Mouse (Mus musculus) embryonic stem cell, embryonic (primary cell): ENCODE measurements around the gene Kcna7.

Experiments
- CTCF ChIA-PET, 4 experiments: fragments of 300-600 bp in 2 of 4; fragments of 350-600 bp in 2 of 4; sonication (Branson Sonifier 250); formaldehyde crosslinking; loops; one replicate each; lab custom pipeline; 2022; ENCODE audit warnings: inconsistent platforms in 2 of 4; lab: Charles Lee
- POLR2A ChIA-PET, 4 experiments: fragments of 300-600 bp in 2 of 4; fragments of 350-600 bp in 2 of 4; sonication (Branson Sonifier 250); formaldehyde crosslinking; loops; one replicate each; lab custom pipeline; 2022; ENCODE audit warnings: antibody characterized with exemption in 4 of 4, inconsistent platforms in 1 of 4; lab: Charles Lee

Gene Kcna7

GRCm38 (mm10) chr7:45406157-45407156, 1.0 kb downstream of the Kcna7 start:
- CTCF ChIA-PET = interaction anchor here (0.6 to 4.9 kb wide), 35 partner anchors 9 to 395 kb away, joined by 3 to 53 read pairs (median 8); partner anchors contain the start of genes Gys1 (in 2 of the 4), Lhb (in 2 of the 4), Ruvbl2 (in 2 of the 4) and Snrnp70 (in 2 of the 4)
- POLR2A ChIA-PET = interaction anchor here (0.6 to 39.9 kb wide), 37 partner anchors 10 to 420 kb away, joined by 3 to 1478 read pairs (median 8); partner anchors contain the start of genes Snrnp70 (in 4 of the 4), Gys1 (in 2 of the 4), Lhb (in 2 of the 4) and Ppfia3 (in 2 of the 4)

GRCm38 (mm10) chr7:45407836-45408235, 2.4 kb downstream of the Kcna7 start:
- POLR2A ChIA-PET = interaction anchor here in 2 of 4 experiments (0.9 to 39.9 kb wide), 5 partner anchors 11 to 99 kb away, joined by 3 to 1478 read pairs (median 47); partner anchors contain the start of genes Ppfia3 (in 2 of the 2), Snrnp70 (in 2 of the 2), Lhb (in 1 of the 2) and Lin7b (in 1 of the 2)

GRCm38 (mm10) chr7:45408351-45408750, 2.9 kb downstream of the Kcna7 start:
- ChIA-PET CTCF (interaction anchor here in 1 of 4 experiments (1.1 to 4.9 kb wide), 2 partner anchors 26 to 67 kb away, joined by 4 to 47 read pairs; partner anchors contain the start of gene Gys1), POLR2A (interaction anchor here in 3 of 4 experiments (0.6 to 39.9 kb wide), 6 partner anchors 9 to 130 kb away, joined by 3 to 1478 read pairs (median 31); partner anchors contain the start of genes Snrnp70 (in 2 of the 3), Lhb (in 1 of the 3), Lin7b (in 1 of the 3) and Ppfia3 (in 1 of the 3))

More at GRCm38 (mm10) chr7:45407836-45408235, 2.4 kb downstream of the Kcna7 start:
- CTCF ChIA-PET = interaction anchor here in 1 of 4 experiments (1.1 to 4.9 kb wide), 2 partner anchors 27 to 67 kb away, joined by 4 to 47 read pairs; partner anchors contain the start of gene Gys1

GRCm38 (mm10) chr7:45408949-45409348, 3.5 kb downstream of the Kcna7 start:
- CTCF ChIA-PET = interaction anchor here in 3 of 4 experiments (0.6 to 1.6 kb wide), 4 partner anchors 25 to 180 kb away, joined by 3 to 5 read pairs (median 4); partner anchors contain the start of gene Gys1 (in 1 of the 3)
- POLR2A ChIA-PET = interaction anchor here in 3 of 4 experiments (0.6 to 39.9 kb wide), 8 partner anchors 9 to 129 kb away, joined by 3 to 1478 read pairs (median 4); partner anchors contain the start of genes Snrnp70 (in 2 of the 3), Lhb (in 1 of the 3), Lin7b (in 1 of the 3) and Ppfia3 (in 1 of the 3)

- ChIA-PET POLR2A (interaction anchor here in 2 of 4 experiments (0.7 to 39.9 kb wide), 8 partner anchors 10 to 110 kb away, joined by 3 to 1478 read pairs (median 4); partner anchors contain the start of genes Snrnp70 (in 2 of the 2), Lhb (in 1 of the 2), Lin7b (in 1 of the 2) and Ppfia3 (in 1 of the 2)), CTCF (interaction anchor here in 2 of 4 experiments (0.7 to 1.6 kb wide), 3 partner anchors 25 to 181 kb away, joined by 3 to 5 read pairs (median 5); partner anchors contain the start of gene Gys1 (in 1 of the 2))
These were observed 4.2 kb downstream of the Kcna7 start for GRCm38 (mm10) chr7:45409497-45410163.

GRCm38 (mm10) chr7:45412421-45412820, 7.0 kb downstream of the Kcna7 start:
- CTCF ChIA-PET = interaction anchor here in 3 of 4 experiments (0.6 to 2.1 kb wide), 4 partner anchors 7 to 112 kb away, joined by 3 to 22 read pairs (median 4); partner anchors contain the start of genes Gys1 (in 1 of the 3) and Kcna7 (in 1 of the 3)
- POLR2A ChIA-PET = interaction anchor here (0.8 to 2.1 kb wide), 20 partner anchors 7 to 320 kb away, joined by 3 to 19 read pairs (median 6); partner anchors contain the start of genes Ftl1 (in 2 of the 4), Gys1 (in 2 of the 4), Ruvbl2 (in 2 of the 4) and Kcna7 (in 1 of the 4)

GRCm38 (mm10) chr7:45413113-45413863, 7.8 kb downstream of the Kcna7 start, which contains the start of gene Ntf5:
Gene Ntf5, plus strand, starts transcription at chr7:45413695.
- POLR2A ChIA-PET = interaction anchor here (0.6 to 2.1 kb wide), 69 partner anchors 8 to 427 kb away, joined by 3 to 19 read pairs (median 4); partner anchors contain the start of genes Gys1 (in 3 of the 4), Kcna7 (in 3 of the 4), Snrnp70 (in 3 of the 4) and Ftl1 (in 2 of the 4)
- CTCF ChIA-PET = interaction anchor here (0.6 to 2.1 kb wide), 17 partner anchors 8 to 269 kb away, joined by 3 to 22 read pairs (median 4); partner anchors contain the start of genes Kcna7 (in 3 of the 4), Gys1 (in 1 of the 4), Ppfia3 (in 1 of the 4) and Snrnp70 (in 1 of the 4)

- POLR2A ChIA-PET = interaction anchor here (0.6 to 2.1 kb wide), 63 partner anchors 8 to 427 kb away, joined by 3 to 19 read pairs (median 4); partner anchors contain the start of genes Gys1 (in 3 of the 4), Kcna7 (in 3 of the 4), Ftl1 (in 2 of the 4) and Ruvbl2 (in 2 of the 4)
- CTCF ChIA-PET = interaction anchor here (0.6 to 2.1 kb wide), 14 partner anchors 9 to 268 kb away, joined by 3 to 22 read pairs (median 4); partner anchors contain the start of genes Kcna7 (in 2 of the 4), Gys1 (in 1 of the 4), Ppfia3 (in 1 of the 4) and Snrnp70 (in 1 of the 4)
These were observed 8.6 kb downstream of the Kcna7 start for GRCm38 (mm10) chr7:45413864-45414739.

GRCm38 (mm10) chr7:45414740-45415224, 9.3 kb downstream of the Kcna7 start:
- POLR2A ChIA-PET = interaction anchor here in 1 of 4 experiments (0.7 to 2.1 kb wide), 3 partner anchors 19 to 61 kb away, joined by 3 to 8 read pairs (median 4); partner anchors contain the start of gene Gys1
- CTCF ChIA-PET = interaction anchor here in 1 of 4 experiments (0.6 kb wide), 1 partner anchor 25 kb away, joined by 3 read pairs; no protein-coding TSS in a partner anchor

- ChIA-PET CTCF (interaction anchor here in 2 of 4 experiments (0.6 to 2.4 kb wide), 6 partner anchors 10 to 747 kb away, joined by 3 to 13 read pairs (median 6); partner anchors contain the start of genes Gys1 (in 2 of the 2) and Kcna7 (in 1 of the 2)), POLR2A (interaction anchor here in 3 of 4 experiments (0.6 to 8.4 kb wide), 12 partner anchors 9 to 394 kb away, joined by 3 to 114 read pairs (median 4); partner anchors contain the start of genes Gys1 (in 2 of the 3), Kcna7 (in 1 of the 3), Ppfia3 (in 1 of the 3) and Ruvbl2 (in 1 of the 3))
These were observed 10.2 kb downstream of the Kcna7 start for GRCm38 (mm10) chr7:45415636-45416035.

GRCm38 (mm10) chr7:45417962-45418492, 12.6 kb downstream of the Kcna7 start:
- CTCF ChIA-PET = interaction anchor here in 3 of 4 experiments (0.6 to 6.0 kb wide), 9 partner anchors 13 to 155 kb away, joined by 3 to 39 read pairs (median 6); partner anchors contain the start of genes Gys1 (in 2 of the 3) and Kcna7 (in 1 of the 3)
- POLR2A ChIA-PET = interaction anchor here (0.7 to 8.4 kb wide), 25 partner anchors 9 to 454 kb away, joined by 3 to 114 read pairs (median 4); partner anchors contain the start of genes Gys1 (in 3 of the 4), Snrnp70 (in 2 of the 4), Ftl1 (in 1 of the 4) and Kcna7 (in 1 of the 4)

GRCm38 (mm10) chr7:45419859-45420614, 14.6 kb downstream of the Kcna7 start:
- ChIA-PET CTCF (interaction anchor here (0.5 to 6.0 kb wide), 13 partner anchors 14 to 325 kb away, joined by 3 to 39 read pairs (median 3); partner anchors contain the start of genes Kcna7 (in 2 of the 4), Gys1 (in 1 of the 4) and Ruvbl2 (in 1 of the 4)), POLR2A (interaction anchor here (0.5 to 8.4 kb wide), 46 partner anchors 11 to 636 kb away, joined by 3 to 114 read pairs (median 4); partner anchors contain the start of genes Gys1 (in 3 of the 4), Kcna7 (in 3 of the 4), Ccdc155 (in 2 of the 4) and Ftl1 (in 2 of the 4))
